Mouse (Mus musculus) MEL (cell line): ENCODE measurements around the gene Phlda3. TPM values are rescaled to one million over a fixed set of nuclear protein-coding genes. Genes with fewer than 3 reads are reported as not detected.

Experiments
- DNase-seq: peaks from one replicate; pipeline ENCODE4 v3.0.0; 2011; ENCODE audit warnings: low read depth, low spot score
- H3K27ac ChIP-seq: 2 replicates; pipeline ENCODE4 v1.5.1; 2012; ENCODE audit warnings: low read depth, mild to moderate bottlenecking, control low read depth, low read length, moderate library complexity; ENCODE audit not compliant: control insufficient read depth
- H3K27me3 ChIP-seq, 2 experiments: fragments of 150-350 bp in 1 of 2; sonication (generic) in 1 of 2; 2 replicates each; pipeline ENCODE4 v1.6.1; 2012; ENCODE audit warnings: low read length in 2 of 2, mild to moderate bottlenecking in 2 of 2, improper control_type of control experiment in 1 of 2, moderate library complexity in 1 of 2; ENCODE audit not compliant: insufficient read depth in 2 of 2, control insufficient read depth in 1 of 2
- H3K36me3 ChIP-seq, 2 experiments: 2 replicates each; pipeline ENCODE4 v1.6.1; 2012 to 2014; ENCODE audit warnings: low read length in 2 of 2, improper control_type of control experiment in 1 of 2, inconsistent platforms in 1 of 2, mild to moderate bottlenecking in 1 of 2; ENCODE audit not compliant: insufficient read depth in 2 of 2, control insufficient read depth in 1 of 2
- H3K4me1 ChIP-seq, 2 experiments: fragments of 150-350 bp in 1 of 2; sonication (generic) in 1 of 2; 2 replicates each; pipeline ENCODE4 v1.6.1; 2012; ENCODE audit warnings: low read length in 2 of 2, improper control_type of control experiment in 1 of 2, mild to moderate bottlenecking in 1 of 2; ENCODE audit not compliant: insufficient read depth in 2 of 2, control insufficient read depth in 1 of 2
- H3K4me3 ChIP-seq, 2 experiments: fragments of 150-350 bp in 1 of 2; sonication (generic) in 1 of 2; 2 replicates each; pipeline ENCODE4 v1.5.1; 2012; ENCODE audit warnings: low read depth in 2 of 2, low read length in 2 of 2, mild to moderate bottlenecking in 2 of 2, moderate library complexity in 2 of 2, control low read depth in 1 of 2, improper control_type of control experiment in 1 of 2; ENCODE audit not compliant: control insufficient read depth in 1 of 2, insufficient read depth in 1 of 2
- H3K79me2 ChIP-seq: 2 replicates; pipeline ENCODE4 v1.6.1; 2012; ENCODE audit warnings: mild to moderate bottlenecking, low read length, moderate library complexity; ENCODE audit not compliant: control insufficient read depth, poor library complexity, insufficient read depth
- H3K9ac ChIP-seq: 2 replicates; pipeline ENCODE4 v1.6.1; 2012; ENCODE audit warnings: low read depth, mild to moderate bottlenecking, control low read depth, low read length, moderate library complexity; ENCODE audit not compliant: control insufficient read depth, poor library complexity, severe bottlenecking
- H3K9me3 ChIP-seq: fragments of 150-350 bp; sonication (generic); replicated peaks from 2 replicates; pipeline ENCODE4 v1.6.1; 2012; ENCODE audit warnings: mild to moderate bottlenecking, low read length, improper control_type of control experiment, moderate library complexity; ENCODE audit not compliant: insufficient read depth
- BHLHE40 ChIP-seq: IDR thresholded peaks from 2 replicates; pipeline ENCODE4 v1.6.1; 2012; ENCODE audit warnings: low read depth, mild to moderate bottlenecking, inconsistent platforms, low read length, improper control_type of control experiment, borderline replicate concordance
- CTCF ChIP-seq, 3 experiments: IDR thresholded peaks in 2 of 3; conservative IDR thresholded peaks in 1 of 3; 2 replicates each; pipeline ENCODE4 v1.5.1; 2011 to 2012; ENCODE audit warnings: low read length in 3 of 3, low read depth in 2 of 3, mild to moderate bottlenecking in 2 of 3, improper control_type of control experiment in 1 of 3, inconsistent platforms in 1 of 3, mixed read lengths in 1 of 3, moderate library complexity in 1 of 3; ENCODE audit not compliant: control insufficient read depth in 1 of 3, insufficient read depth in 1 of 3, poor library complexity in 1 of 3, severe bottlenecking in 1 of 3
- E2F4 ChIP-seq: IDR thresholded peaks from 2 replicates; pipeline ENCODE4 v1.6.1; 2011; ENCODE audit warnings: low read depth, low read length, improper control_type of control experiment, borderline replicate concordance
- GABPA ChIP-seq: IDR thresholded peaks from 2 replicates; pipeline ENCODE4 v1.6.1; 2012; ENCODE audit warnings: low read depth, mild to moderate bottlenecking, inconsistent platforms, low read length, improper control_type of control experiment, moderate library complexity
- GATA1 ChIP-seq: IDR thresholded peaks from 2 replicates; pipeline ENCODE4 v1.6.1; 2011; ENCODE audit warnings: low read depth, low read length, improper control_type of control experiment
- HCFC1 ChIP-seq: IDR thresholded peaks from 2 replicates; pipeline ENCODE4 v1.6.1; 2012; ENCODE audit warnings: low read depth, mild to moderate bottlenecking, inconsistent platforms, low read length, improper control_type of control experiment, moderate library complexity
- JUND ChIP-seq: IDR thresholded peaks from 2 replicates; pipeline ENCODE4 v1.6.1; 2011; ENCODE audit warnings: low read depth, mild to moderate bottlenecking, improper control_type of control experiment, low read length
- MAZ ChIP-seq: IDR thresholded peaks from 2 replicates; pipeline ENCODE4 v1.6.1; 2012; ENCODE audit warnings: low read depth, mild to moderate bottlenecking, inconsistent platforms, low read length, improper control_type of control experiment
- MEF2A ChIP-seq: IDR thresholded peaks from 2 replicates; pipeline ENCODE4 v1.6.1; 2014; ENCODE audit warnings: low read depth, mild to moderate bottlenecking, inconsistent platforms, low read length, improper control_type of control experiment; ENCODE audit not compliant: poor library complexity, insufficient replicate concordance, severe bottlenecking; ENCODE audit errors: extremely low read depth
- MXI1 ChIP-seq: IDR thresholded peaks from 2 replicates; pipeline ENCODE4 v1.6.1; 2011; ENCODE audit warnings: mild to moderate bottlenecking, low read depth, low read length, improper control_type of control experiment
- POLR2AphosphoS2 ChIP-seq: IDR thresholded peaks from 2 replicates; pipeline ENCODE4 v1.6.1; 2011; ENCODE audit warnings: low read length, improper control_type of control experiment
- POLR2AphosphoS5 ChIP-seq: IDR thresholded peaks from 2 replicates; pipeline ENCODE4 v1.6.1; 2012; ENCODE audit warnings: low read depth, borderline replicate concordance, mild to moderate bottlenecking, inconsistent platforms, low read length, moderate library complexity, mixed read lengths
- RAD21 ChIP-seq: IDR thresholded peaks from 2 replicates; pipeline ENCODE4 v1.6.1; 2011; ENCODE audit warnings: mild to moderate bottlenecking, low read depth, low read length, improper control_type of control experiment
- RCOR1 ChIP-seq: IDR thresholded peaks from 2 replicates; pipeline ENCODE4 v1.6.1; 2012; ENCODE audit warnings: low read depth, mild to moderate bottlenecking, inconsistent platforms, low read length, improper control_type of control experiment
- SIN3A ChIP-seq: IDR thresholded peaks from 2 replicates; pipeline ENCODE4 v1.6.1; 2012; ENCODE audit warnings: low read length, improper control_type of control experiment, inconsistent platforms
- SMC3 ChIP-seq: IDR thresholded peaks from 2 replicates; pipeline ENCODE4 v1.6.1; 2011; ENCODE audit warnings: low read depth, low read length, improper control_type of control experiment
- TAL1 ChIP-seq: IDR thresholded peaks from 2 replicates; pipeline ENCODE4 v1.6.1; 2012; ENCODE audit warnings: mild to moderate bottlenecking, inconsistent platforms, low read length, moderate library complexity, mixed read lengths
- UBTF ChIP-seq: IDR thresholded peaks from 2 replicates; pipeline ENCODE4 v1.6.1; 2012; ENCODE audit warnings: low read depth, mild to moderate bottlenecking, inconsistent platforms, low read length, improper control_type of control experiment, moderate library complexity, borderline replicate concordance; ENCODE audit not compliant: insufficient read depth
- USF1 ChIP-seq: IDR thresholded peaks from 2 replicates; pipeline ENCODE4 v1.6.1; 2014; ENCODE audit warnings: low read depth, mild to moderate bottlenecking, inconsistent platforms, low read length, improper control_type of control experiment, moderate library complexity
- USF2 ChIP-seq, 2 experiments: IDR thresholded peaks; 2 replicates each; pipeline ENCODE4 v1.6.1; 2011 to 2012; ENCODE audit warnings: improper control_type of control experiment in 2 of 2, low read length in 2 of 2, borderline replicate concordance in 1 of 2, inconsistent platforms in 1 of 2, low read depth in 1 of 2, mild to moderate bottlenecking in 1 of 2; ENCODE audit not compliant: insufficient read depth in 1 of 2
- ZC3H11A ChIP-seq: IDR thresholded peaks from 2 replicates; pipeline ENCODE4 v1.6.1; 2012; ENCODE audit warnings: low read depth, mild to moderate bottlenecking, inconsistent platforms, low read length, improper control_type of control experiment
- ZKSCAN1 ChIP-seq: IDR thresholded peaks from 2 replicates; pipeline ENCODE4 v1.6.1; 2012; ENCODE audit warnings: low read depth, mild to moderate bottlenecking, inconsistent platforms, low read length, improper control_type of control experiment, moderate library complexity
- ZMIZ1 ChIP-seq: IDR thresholded peaks from 2 replicates; pipeline ENCODE4 v1.6.1; 2012; ENCODE audit warnings: low read depth, mild to moderate bottlenecking, inconsistent platforms, low read length, improper control_type of control experiment, moderate library complexity
- polyA plus RNA-seq, 2 experiments: library from polyadenylated mRNA; stranded (reverse) in 1 of 2; unstranded in 1 of 2; fragments of >175 nt in 1 of 2; fragments of >200 nt in 1 of 2; gene quantifications; 2 replicates each; pipeline versions ENCODE4 v1.2.1 to v1.2.4; 2012; ENCODE audit warnings: low replicate concordance in 2 of 2, low read depth in 1 of 2; ENCODE audit not compliant: insufficient read length in 2 of 2, insufficient read depth in 1 of 2, missing spikeins in 1 of 2
- total RNA-seq: library from RNA; depleted of rRNA; stranded (reverse); fragments of 300-350 nt; gene quantifications from 2 replicates; pipeline ENCODE4 v1.2.3, GENCODE M21; 2012

Phlda3 gene
- total and polyA plus RNA-seq, 3 experiments = 7.7 to 20.0 TPM; not detected in 1

DNA sequence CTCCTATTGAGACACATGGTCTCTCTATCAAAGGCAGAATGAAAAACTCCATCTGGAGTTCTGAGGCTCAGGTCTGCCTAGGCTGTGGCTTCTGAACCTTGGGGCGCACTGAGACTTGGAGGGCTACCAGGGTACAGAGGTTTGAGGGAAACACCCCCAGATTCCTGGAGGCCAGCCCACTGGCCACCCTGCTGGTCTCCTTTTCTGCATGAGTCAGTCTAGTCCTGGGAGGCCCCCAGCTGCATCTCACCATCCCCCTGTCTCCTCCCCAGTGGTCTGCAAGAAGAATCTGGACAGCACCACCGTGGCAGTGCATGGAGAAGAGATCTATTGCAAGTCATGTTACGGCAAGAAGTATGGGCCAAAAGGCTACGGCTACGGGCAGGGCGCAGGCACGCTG lies 20.9 kb upstream of the Phlda3 start:
- TF ChIP-seq MEF2A (no peak), RAD21 (no peak), RCOR1 (no peak), MAZ (no peak), HCFC1 (no peak), BHLHE40 (no peak), MXI1 (no peak), TAL1 (no peak), USF2 (IDR thresholded peaks at IDR 0.05; ENCODE audit: borderline replicate concordance in 1 of 2, insufficient read depth in 1 of 2, low read depth in 1 of 2, low read length in 2 of 2) (no peak), ZC3H11A (no peak), ZMIZ1 (no peak), USF1 (no peak), GATA1 (no peak)
- no peaks in the 10 kb centered on the region for H3K9me3 ChIP-seq
- H3K27ac ChIP-seq = no peak overlapping the region
- H3K9ac ChIP-seq = no peak overlapping the region
- no peaks in the 10 kb centered on the region for H3K4me1 ChIP-seq
- H3K4me3 ChIP-seq = no peak overlapping the region
- H3K27me3 ChIP-seq = no peaks in the 10 kb centered on the region
- no peaks in the 10 kb centered on the region for H3K79me2 ChIP-seq
- DNase-seq = no peak
- no peaks in the 10 kb centered on the region; a peak in 1 of 4 replicates for H3K36me3 ChIP-seq

DNA sequence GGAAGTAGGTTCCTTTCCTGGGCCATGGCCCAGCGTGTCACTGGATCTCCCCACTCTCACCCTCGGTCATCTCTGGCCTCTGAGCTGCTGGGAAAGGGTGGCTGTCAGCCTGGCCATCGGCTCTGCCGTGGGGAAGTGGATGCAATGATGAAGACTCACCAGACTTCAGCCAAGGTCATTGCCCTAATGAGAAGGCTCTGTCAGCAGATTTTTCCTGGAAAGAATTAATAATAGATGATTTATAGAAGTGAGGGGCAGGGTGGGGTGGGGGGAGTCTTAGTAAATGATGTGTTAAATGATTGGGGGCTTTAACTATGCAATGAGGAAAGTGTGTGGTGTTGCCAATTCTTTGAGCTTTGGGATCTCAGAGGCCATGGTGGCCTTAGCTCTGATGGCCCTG lies 19.7 kb upstream of the Phlda3 start:
- Histone ChIP-seq H3K27me3 (no peaks in the 10 kb centered on the region), H3K4me1 (no peaks in the 10 kb centered on the region), H3K27ac (no peak overlapping the region), H3K9ac (no peak overlapping the region), H3K4me3 (no peak overlapping the region), H3K9me3 (no peaks in the 10 kb centered on the region), H3K36me3 (no peaks in the 10 kb centered on the region; a peak in 1 of 4 replicates), H3K79me2 (no peaks in the 10 kb centered on the region)
- TF ChIP-seq TAL1 (no peak), GATA1 (no peak), ZKSCAN1 (no peak)
- DNase-seq = no peak

DNA sequence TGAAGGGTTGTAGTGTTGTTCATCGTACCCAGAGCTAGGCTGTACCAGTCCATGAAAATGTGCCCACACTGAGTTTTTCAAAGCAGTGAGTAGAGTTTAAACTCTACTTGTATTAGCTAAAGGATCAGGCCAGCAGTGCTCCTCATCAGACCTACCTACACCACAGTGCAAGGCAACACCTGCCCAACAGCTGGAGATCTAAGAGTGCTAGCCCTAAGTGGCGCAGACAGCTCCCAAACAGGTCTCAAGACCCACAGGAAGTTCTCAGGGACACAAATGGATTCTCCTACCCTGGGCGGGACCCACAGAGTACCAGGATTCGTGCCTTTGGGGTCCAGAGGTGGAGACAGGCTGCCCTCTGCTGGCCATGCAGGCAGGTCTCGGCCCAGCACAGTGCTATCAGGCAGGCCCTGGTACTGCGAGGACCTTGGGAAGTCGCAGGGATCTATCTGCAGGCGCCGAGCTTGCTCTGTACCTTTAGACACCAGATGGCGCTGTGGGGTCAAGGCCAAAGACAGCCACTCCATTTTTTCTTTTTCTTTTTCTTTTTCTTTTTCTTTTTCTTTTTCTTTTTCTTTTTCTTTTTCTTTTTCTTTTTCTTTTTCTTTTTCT lies 13.1 kb upstream of the Phlda3 start:
- no peaks in the 10 kb centered on the region for H3K79me2 ChIP-seq
- no peak overlapping the region for H3K4me3 ChIP-seq
- H3K27me3 ChIP-seq = no peaks in the 10 kb centered on the region
- H3K9ac ChIP-seq = no peak overlapping the region
- no peak overlapping the region for H3K27ac ChIP-seq
- no peaks in the 10 kb centered on the region for H3K9me3 ChIP-seq
- no peaks in the 10 kb centered on the region for H3K36me3 ChIP-seq
- DNase-seq = peak; percentile 94
- no peaks in the 10 kb centered on the region for H3K4me1 ChIP-seq
- 0 out of 2 replicates have a peak, but pooled peaks have one; percentile 26 for TF ChIP-seq SIN3A
- no peak for TF ChIP-seq E2F4
- TF ChIP-seq CTCF (IDR thresholded peaks at IDR 0.05 in 2 of 3, conservative IDR thresholded peaks at IDR 0.05 in 1 of 3; ENCODE audit: control insufficient read depth in 1 of 3, insufficient read depth in 1 of 3, low read depth in 2 of 3, low read length in 3 of 3, poor library complexity in 1 of 3, severe bottlenecking in 1 of 3) = peak; percentile 74 to 86 (median 83)
- peak; percentile 92 for TF ChIP-seq SMC3
- no peak for TF ChIP-seq USF1
- TF ChIP-seq HCFC1 = no peak
- TF ChIP-seq TAL1 = no peak
- TF ChIP-seq POLR2AphosphoS5 = no peak
- no peak for TF ChIP-seq JUND
- TF ChIP-seq ZMIZ1 = no peak
- no peak for TF ChIP-seq BHLHE40
- no peak for TF ChIP-seq MAZ
- TF ChIP-seq GABPA = no peak
- no peak for TF ChIP-seq UBTF
- TF ChIP-seq ZKSCAN1 = no peak
- TF ChIP-seq POLR2AphosphoS2 = no peak
- TF ChIP-seq MEF2A = no peak
